Mouse (Mus musculus) megakaryocyte, adult 5-6 weeks (primary cell): ENCODE measurements around the gene Megf6. TPM values are rescaled to one million over a fixed set of nuclear protein-coding genes. Genes with fewer than 3 reads are reported as not detected.

ENCODE experiments used
- ATAC-seq: 2 replicates; pipeline ENCODE4 v1.8.0; 2016; ENCODE audit warnings: mild to moderate bottlenecking, inconsistent platforms; ENCODE audit not compliant: poor library complexity, severe bottlenecking
- total RNA-seq, 2 experiments: library from RNA; stranded (forward) in 1 of 2; stranded (reverse) in 1 of 2; fragments of 153-499, 151-499 nt in 1 of 2; fragments of 221-1000, 200-1000 nt in 1 of 2; gene quantifications; 2 replicates each; pipeline versions ENCODE4 v1.2.3 to v1.2.4; 2015 to 2017

The Megf6 gene
- total RNA-seq, 2 experiments from 2014 or later, result 0.04 TPM; not detected in 1

GRCm38 (mm10) chr4:154312935-154313621, 142.5 kb downstream of the Megf6 start:
- no peak for ATAC-seq

- ATAC-seq, result no peak
These were observed 143.1 kb downstream of the Megf6 start for GRCm38 (mm10) chr4:154313622-154313967.

Other genes starting within 250 kb of the Megf6 start
- 38.8 and 52.5 TPM in 2 replicates for gene A430005L14Rik, start 213.5 kb upstream of the Megf6 start, total RNA-seq (2015)
- gene A430005L14Rik, start 213.5 kb upstream of the Megf6 start, total RNA-seq (2017), result 35.3 and 35.9 TPM in 2 replicates
- 6.7 and 8.4 TPM in 2 replicates for gene Dffb, start 195.6 kb upstream of the Megf6 start, total RNA-seq (2015)
- gene Dffb, start 195.6 kb upstream of the Megf6 start, total RNA-seq (2017), result 8.6 and 13.8 TPM in 2 replicates
- gene Cep104, start 195.5 kb upstream of the Megf6 start, total RNA-seq (2015), result 4.0 and 4.3 TPM in 2 replicates
- gene Cep104, start 195.5 kb upstream of the Megf6 start, total RNA-seq (2017), result 4.3 and 5.3 TPM in 2 replicates
- gene Lrrc47, start 159.0 kb upstream of the Megf6 start, total RNA-seq (2015), result 7.0 and 11.4 TPM in 2 replicates
- 11.3 and 21.1 TPM in 2 replicates for gene Lrrc47, start 159.0 kb upstream of the Megf6 start, total RNA-seq (2017)
- 0.62 and 1.9 TPM in 2 replicates for gene Smim1, start 144.5 kb upstream of the Megf6 start, total RNA-seq (2015)
- gene Smim1, start 144.5 kb upstream of the Megf6 start, total RNA-seq (2017), result 0.26 and 1.3 TPM in 2 replicates
- gene Ccdc27, start 128.1 kb upstream of the Megf6 start, total RNA-seq (2015), result not detected in 2 replicates
- gene Ccdc27, start 128.1 kb upstream of the Megf6 start, total RNA-seq (2017), result not detected in 2 replicates
- gene Trp73, start 30.5 kb upstream of the Megf6 start, total RNA-seq (2015), result not detected in 2 replicates
- gene Trp73, start 30.5 kb upstream of the Megf6 start, total RNA-seq (2017), result not detected in 2 replicates
- gene Wrap73, start 28.4 kb upstream of the Megf6 start, total RNA-seq (2015), result 9.6 and 9.8 TPM in 2 replicates
- 3.6 and 5.3 TPM in 2 replicates for gene Wrap73, start 28.4 kb upstream of the Megf6 start, total RNA-seq (2017)
- 75.5 and 90.9 TPM in 2 replicates for gene Tprgl, start 10.1 kb upstream of the Megf6 start, total RNA-seq (2015)
- 52.4 and 57.3 TPM in 2 replicates for gene Tprgl, start 10.1 kb upstream of the Megf6 start, total RNA-seq (2017)
- not detected in 2 replicates for gene Arhgef16, start 130.9 kb downstream of the Megf6 start, total RNA-seq (2015)
- not detected in 2 replicates for gene Arhgef16, start 130.9 kb downstream of the Megf6 start, total RNA-seq (2017)
- not detected in 2 replicates for gene B230104I21Rik, start 165.4 kb downstream of the Megf6 start, total RNA-seq (2015)
- gene B230104I21Rik, start 165.4 kb downstream of the Megf6 start, total RNA-seq (2017), result not detected in 2 replicates